Mouse (Mus musculus) erythroid progenitor cell, adult 5-6 weeks (primary cell): ENCODE measurements around the gene Lmntd2. TPM values are rescaled to one million over a fixed set of nuclear protein-coding genes. Genes with fewer than 3 reads are reported as not detected.

ENCODE experiments used
- total RNA-seq, 2 experiments: library from RNA; stranded (forward) in 1 of 2; stranded (reverse) in 1 of 2; fragments of 150-400 nt in 1 of 2; fragments of 186-747, 209-891 nt in 1 of 2; gene quantifications; 2 replicates each; pipeline versions ENCODE4 v1.2.3 to v1.2.4; 2015 to 2017; ENCODE audit warnings: low replicate concordance in 2 of 2

Lmntd2 gene
- total RNA-seq, 2 experiments from 2014 or later, result not detected

Other genes with a start within 250 kb of the Lmntd2 start
- gene Ifitm1, start 246.9 kb downstream of the Lmntd2 start, total RNA-seq (2015; ENCODE audit: low replicate concordance), result 31.0 TPM in 1 of 2 replicates, not detected in the other
- 0.90 and 20.6 TPM in 2 replicates for gene Ifitm1, start 246.9 kb downstream of the Lmntd2 start, total RNA-seq (2017; ENCODE audit: low replicate concordance)
- 156 and 271 TPM in 2 replicates for gene Ifitm3, start 203.3 kb downstream of the Lmntd2 start, total RNA-seq (2015; ENCODE audit: low replicate concordance)
- 73.5 and 106 TPM in 2 replicates for gene Ifitm3, start 203.3 kb downstream of the Lmntd2 start, total RNA-seq (2017; ENCODE audit: low replicate concordance)
- gene Ifitm6, start 196.2 kb downstream of the Lmntd2 start, total RNA-seq (2015; ENCODE audit: low replicate concordance), result 172 and 212 TPM in 2 replicates
- gene Ifitm6, start 196.2 kb downstream of the Lmntd2 start, total RNA-seq (2017; ENCODE audit: low replicate concordance), result 65.6 and 95.9 TPM in 2 replicates
- not detected in 2 replicates for gene Gm17387, start 184.9 kb downstream of the Lmntd2 start, total RNA-seq (2015; ENCODE audit: low replicate concordance)
- gene Gm17387, start 184.9 kb downstream of the Lmntd2 start, total RNA-seq (2017; ENCODE audit: low replicate concordance), result not detected in 2 replicates
- not detected in 2 replicates for gene B4galnt4, start 153.0 kb downstream of the Lmntd2 start, total RNA-seq (2015; ENCODE audit: low replicate concordance)
- gene B4galnt4, start 153.0 kb downstream of the Lmntd2 start, total RNA-seq (2017; ENCODE audit: low replicate concordance), result 0.26 TPM in 1 of 2 replicates, not detected in the other
- gene Pkp3, start 135.9 kb downstream of the Lmntd2 start, total RNA-seq (2015; ENCODE audit: low replicate concordance), result 4.3 TPM in 1 of 2 replicates, not detected in the other
- gene Pkp3, start 135.9 kb downstream of the Lmntd2 start, total RNA-seq (2017; ENCODE audit: low replicate concordance), result 0.91 and 1.3 TPM in 2 replicates
- gene Sigirr, start 113.5 kb downstream of the Lmntd2 start, total RNA-seq (2015; ENCODE audit: low replicate concordance), result 4.2 and 10.5 TPM in 2 replicates
- 1.5 TPM in 1 of 2 replicates, not detected in the other for gene Sigirr, start 113.5 kb downstream of the Lmntd2 start, total RNA-seq (2017; ENCODE audit: low replicate concordance)
- not detected in 2 replicates for gene Ano9, start 96.3 kb downstream of the Lmntd2 start, total RNA-seq (2015; ENCODE audit: low replicate concordance)
- gene Ano9, start 96.3 kb downstream of the Lmntd2 start, total RNA-seq (2017; ENCODE audit: low replicate concordance), result not detected in 2 replicates
- gene Ptdss2, start 91.7 kb downstream of the Lmntd2 start, total RNA-seq (2015; ENCODE audit: low replicate concordance), result 278 and 380 TPM in 2 replicates
- 309 and 327 TPM in 2 replicates for gene Ptdss2, start 91.7 kb downstream of the Lmntd2 start, total RNA-seq (2017; ENCODE audit: low replicate concordance)
- 9.6 and 16.2 TPM in 2 replicates for gene Rnh1, start 41.2 kb downstream of the Lmntd2 start, total RNA-seq (2015; ENCODE audit: low replicate concordance)
- gene Rnh1, start 41.2 kb downstream of the Lmntd2 start, total RNA-seq (2017; ENCODE audit: low replicate concordance), result 3.7 and 20.5 TPM in 2 replicates
- gene Hras, start 20.1 kb downstream of the Lmntd2 start, total RNA-seq (2015; ENCODE audit: low replicate concordance), result 39.8 and 94.4 TPM in 2 replicates
- gene Hras, start 20.1 kb downstream of the Lmntd2 start, total RNA-seq (2017; ENCODE audit: low replicate concordance), result 40.5 and 47.2 TPM in 2 replicates
- gene Lrrc56, start 19.9 kb downstream of the Lmntd2 start, total RNA-seq (2015; ENCODE audit: low replicate concordance), result 8.3 and 8.8 TPM in 2 replicates
- 3.6 and 5.8 TPM in 2 replicates for gene Lrrc56, start 19.9 kb downstream of the Lmntd2 start, total RNA-seq (2017; ENCODE audit: low replicate concordance)
- gene Rassf7, start 1.8 kb upstream of the Lmntd2 start, total RNA-seq (2015; ENCODE audit: low replicate concordance), result 33.1 and 33.9 TPM in 2 replicates
- gene Rassf7, start 1.8 kb upstream of the Lmntd2 start, total RNA-seq (2017; ENCODE audit: low replicate concordance), result 10.9 and 13.4 TPM in 2 replicates
- 80.1 and 114 TPM in 2 replicates for gene Phrf1, start 14.7 kb upstream of the Lmntd2 start, total RNA-seq (2015; ENCODE audit: low replicate concordance)
- 63.5 and 90.0 TPM in 2 replicates for gene Phrf1, start 14.7 kb upstream of the Lmntd2 start, total RNA-seq (2017; ENCODE audit: low replicate concordance)
- 52.8 and 81.4 TPM in 2 replicates for gene Irf7, start 52.4 kb upstream of the Lmntd2 start, total RNA-seq (2015; ENCODE audit: low replicate concordance)
- gene Irf7, start 52.4 kb upstream of the Lmntd2 start, total RNA-seq (2017; ENCODE audit: low replicate concordance), result 68.6 and 76.5 TPM in 2 replicates
- not detected in 2 replicates for gene Cdhr5, start 62.7 kb upstream of the Lmntd2 start, total RNA-seq (2015; ENCODE audit: low replicate concordance)
- gene Cdhr5, start 62.7 kb upstream of the Lmntd2 start, total RNA-seq (2017; ENCODE audit: low replicate concordance), result not detected in 2 replicates
- not detected in 2 replicates for gene Sct, start 65.1 kb upstream of the Lmntd2 start, total RNA-seq (2015; ENCODE audit: low replicate concordance)
- gene Sct, start 65.1 kb upstream of the Lmntd2 start, total RNA-seq (2017; ENCODE audit: low replicate concordance), result not detected in 2 replicates
- not detected in 2 replicates for gene Drd4, start 77.9 kb upstream of the Lmntd2 start, total RNA-seq (2015; ENCODE audit: low replicate concordance)
- gene Drd4, start 77.9 kb upstream of the Lmntd2 start, total RNA-seq (2017; ENCODE audit: low replicate concordance), result not detected in 2 replicates
- gene Deaf1, start 113.6 kb upstream of the Lmntd2 start, total RNA-seq (2015; ENCODE audit: low replicate concordance), result 46.5 and 55.8 TPM in 2 replicates
- gene Deaf1, start 113.6 kb upstream of the Lmntd2 start, total RNA-seq (2017; ENCODE audit: low replicate concordance), result 26.2 and 40.8 TPM in 2 replicates
- 13.4 and 26.7 TPM in 2 replicates for gene Tmem80, start 113.7 kb upstream of the Lmntd2 start, total RNA-seq (2015; ENCODE audit: low replicate concordance)
- 8.3 and 8.6 TPM in 2 replicates for gene Tmem80, start 113.7 kb upstream of the Lmntd2 start, total RNA-seq (2017; ENCODE audit: low replicate concordance)
- not detected in 2 replicates for gene Eps8l2, start 124.8 kb upstream of the Lmntd2 start, total RNA-seq (2015; ENCODE audit: low replicate concordance)
- gene Eps8l2, start 124.8 kb upstream of the Lmntd2 start, total RNA-seq (2017; ENCODE audit: low replicate concordance), result 1.4 TPM in 1 of 2 replicates, not detected in the other
- 108 and 138 TPM in 2 replicates for gene Taldo1, start 178.1 kb upstream of the Lmntd2 start, total RNA-seq (2015; ENCODE audit: low replicate concordance)
- 354 and 496 TPM in 2 replicates for gene Taldo1, start 178.1 kb upstream of the Lmntd2 start, total RNA-seq (2017; ENCODE audit: low replicate concordance)
- 3.4 and 14.4 TPM in 2 replicates for gene Gatd1, start 200.1 kb upstream of the Lmntd2 start, total RNA-seq (2015; ENCODE audit: low replicate concordance)
- 4.4 and 9.2 TPM in 2 replicates for gene Gatd1, start 200.1 kb upstream of the Lmntd2 start, total RNA-seq (2017; ENCODE audit: low replicate concordance)
- gene Cend1, start 215.4 kb upstream of the Lmntd2 start, total RNA-seq (2015; ENCODE audit: low replicate concordance), result not detected in 2 replicates
- gene Cend1, start 215.4 kb upstream of the Lmntd2 start, total RNA-seq (2017; ENCODE audit: low replicate concordance), result not detected in 2 replicates
- 28.5 and 37.3 TPM in 2 replicates for gene Slc25a22, start 223.8 kb upstream of the Lmntd2 start, total RNA-seq (2015; ENCODE audit: low replicate concordance)
- 1.4 and 7.1 TPM in 2 replicates for gene Slc25a22, start 223.8 kb upstream of the Lmntd2 start, total RNA-seq (2017; ENCODE audit: low replicate concordance)
- 34.2 and 34.4 TPM in 2 replicates for gene Pidd1, start 229.9 kb upstream of the Lmntd2 start, total RNA-seq (2015; ENCODE audit: low replicate concordance)
- gene Pidd1, start 229.9 kb upstream of the Lmntd2 start, total RNA-seq (2017; ENCODE audit: low replicate concordance), result 14.0 and 19.1 TPM in 2 replicates
- gene Rplp2, start 233.3 kb upstream of the Lmntd2 start, total RNA-seq (2015; ENCODE audit: low replicate concordance), result 970 and 1,246 TPM in 2 replicates
- 1,462 and 2,252 TPM in 2 replicates for gene Rplp2, start 233.3 kb upstream of the Lmntd2 start, total RNA-seq (2017; ENCODE audit: low replicate concordance)
- gene Pnpla2, start 241.1 kb upstream of the Lmntd2 start, total RNA-seq (2015; ENCODE audit: low replicate concordance), result 14.7 and 19.8 TPM in 2 replicates
- gene Pnpla2, start 241.1 kb upstream of the Lmntd2 start, total RNA-seq (2017; ENCODE audit: low replicate concordance), result 4.2 and 8.3 TPM in 2 replicates
- not detected in 2 replicates for gene Cracr2b, start 247.0 kb upstream of the Lmntd2 start, total RNA-seq (2015; ENCODE audit: low replicate concordance)
- gene Cracr2b, start 247.0 kb upstream of the Lmntd2 start, total RNA-seq (2017; ENCODE audit: low replicate concordance), result 3.3 TPM in 1 of 2 replicates, not detected in the other